Mouse (Mus musculus): ENCODE data around the gene Kcnq1. TPM values are rescaled to one million over a fixed set of nuclear protein-coding genes. Genes with fewer than 3 reads are reported as not detected.
A peak's percentile ranks its signal among the peaks of the same experiment; 100 is the strongest.

The Kcnq1 gene
- polyA plus RNA-seq, 3 experiments from 2014 or later, result 0.19 to 0.42 TPM; not detected in 1

DNA sequence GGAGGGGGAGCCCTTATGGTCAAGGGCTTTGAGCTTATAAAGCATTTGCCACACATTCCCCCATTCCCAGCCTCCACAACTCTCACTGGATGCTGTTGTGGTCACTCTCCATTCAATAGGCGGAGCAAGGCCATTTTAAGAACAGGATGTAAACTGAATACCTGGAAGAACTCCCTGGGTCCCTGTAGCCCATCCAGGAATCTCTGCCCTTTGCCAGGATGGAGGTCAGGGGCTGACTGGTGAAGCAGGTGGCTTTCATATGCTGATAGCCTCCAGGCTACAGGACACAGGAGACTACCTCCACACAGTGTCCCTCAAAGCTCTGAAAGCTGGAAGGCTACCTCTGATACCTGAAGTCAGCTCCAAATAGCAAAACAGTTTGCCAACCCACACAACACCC, 326.5 kb downstream of the Kcnq1 start:
- ATAC-seq, result no peak

DNA sequence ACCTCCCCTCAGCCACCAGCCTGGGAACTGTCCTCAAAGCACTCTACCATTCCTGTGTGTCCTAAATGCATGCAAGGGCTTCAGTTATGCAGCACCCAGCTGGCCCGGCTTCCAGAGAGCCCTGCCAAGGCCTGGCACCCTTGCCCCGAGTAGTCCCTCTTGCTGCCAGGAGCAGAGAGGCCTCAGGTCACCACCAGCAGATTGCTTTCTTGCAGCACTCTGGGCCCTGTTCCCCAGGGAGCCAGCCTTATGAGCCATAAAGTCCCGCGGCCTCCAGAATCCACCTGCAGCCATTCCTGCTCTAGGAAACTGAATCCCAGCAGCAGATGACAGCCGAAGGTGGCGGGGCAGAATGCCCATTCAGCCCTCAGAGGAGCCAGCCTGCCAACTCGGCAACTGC, 327.2 kb downstream of the Kcnq1 start:
- ATAC-seq, result no peak

DNA sequence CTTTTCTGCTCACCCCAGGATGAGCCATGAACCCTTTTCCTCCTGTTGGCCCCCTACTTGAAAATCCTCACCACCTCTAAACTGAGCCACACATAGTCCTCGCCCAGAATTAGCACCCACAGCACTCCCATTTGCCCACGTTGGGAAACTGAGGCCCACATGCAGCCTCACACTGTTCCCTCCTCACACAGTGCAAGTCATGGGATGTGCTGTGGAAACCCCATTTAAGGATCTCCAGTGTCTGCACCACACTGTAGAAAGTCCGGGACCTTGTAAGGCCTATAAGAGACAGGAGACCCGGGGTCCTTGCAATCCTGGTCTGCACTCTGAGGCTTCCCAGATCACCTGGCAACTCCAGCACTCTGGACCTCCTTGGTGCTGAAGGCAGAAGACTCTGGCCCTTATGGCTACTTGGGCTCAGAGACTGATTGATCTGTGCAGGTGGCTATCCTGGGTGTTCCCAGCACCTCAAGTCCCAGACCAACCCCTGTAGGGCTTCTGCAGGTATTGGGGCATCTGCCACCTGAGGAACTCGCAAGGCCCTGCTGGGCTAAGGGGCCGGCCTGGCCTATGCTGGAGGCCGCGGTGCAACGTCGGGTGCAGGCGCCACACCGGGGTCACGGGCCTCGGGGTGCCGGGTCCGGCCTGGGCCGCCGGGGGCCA, 331.2 kb downstream of the Kcnq1 start:
- ATAC-seq, result no peak

DNA sequence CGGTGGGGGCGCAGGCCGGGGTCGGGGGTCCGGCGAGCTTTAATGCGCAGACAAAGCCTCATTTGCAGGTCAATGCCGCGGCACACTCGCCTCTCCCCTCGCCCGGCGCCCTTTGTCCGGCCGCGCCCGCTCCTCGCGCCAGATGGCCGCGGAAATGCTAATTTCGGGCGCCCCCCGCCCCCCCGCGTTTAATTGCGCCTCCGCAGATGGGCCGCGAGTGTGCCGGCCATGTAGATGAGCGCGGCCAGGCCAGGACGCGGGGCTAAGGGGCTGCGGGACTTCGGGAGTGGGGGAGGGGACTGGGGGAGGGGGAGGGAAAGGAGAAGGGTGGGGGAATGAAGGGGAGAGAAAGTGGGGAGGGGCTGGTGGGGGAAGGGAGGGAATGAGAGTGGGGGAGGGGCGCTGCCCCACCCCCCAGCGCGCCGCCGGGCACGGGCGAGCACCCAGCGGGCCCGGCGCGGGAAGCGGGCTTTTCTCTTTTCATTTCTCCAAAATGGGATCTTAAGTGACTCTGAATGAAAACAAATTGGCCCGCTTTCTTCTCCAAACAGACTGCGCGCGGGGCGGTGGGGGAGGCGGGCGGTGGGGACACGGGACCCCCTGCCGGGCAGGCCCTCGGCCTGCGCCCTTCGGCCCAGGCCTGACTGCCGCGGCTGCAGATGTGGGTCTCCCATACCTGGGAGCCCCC, 331.9 kb downstream of the Kcnq1 start:
- no peak for ATAC-seq

DNA sequence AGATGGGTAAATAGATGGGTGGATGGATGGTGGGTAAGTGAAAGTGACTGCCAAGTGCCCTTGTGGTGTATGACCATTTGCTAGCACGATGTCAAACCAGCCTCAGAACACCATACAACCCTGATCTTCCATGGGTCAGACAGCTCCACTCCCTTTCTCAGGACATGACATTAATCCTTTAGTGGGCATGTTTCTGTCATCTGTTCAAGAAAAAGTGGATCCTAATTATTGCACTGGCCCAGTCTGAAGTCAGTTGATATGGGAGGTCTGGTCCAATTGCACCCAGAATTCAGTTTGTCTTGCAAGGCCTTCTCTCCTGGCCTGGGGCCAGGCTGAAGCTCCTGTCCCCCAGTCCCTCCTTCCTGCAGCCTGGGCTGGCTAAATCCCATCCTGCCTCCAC, 332.8 kb downstream of the Kcnq1 start:
- no peak for ATAC-seq

DNA sequence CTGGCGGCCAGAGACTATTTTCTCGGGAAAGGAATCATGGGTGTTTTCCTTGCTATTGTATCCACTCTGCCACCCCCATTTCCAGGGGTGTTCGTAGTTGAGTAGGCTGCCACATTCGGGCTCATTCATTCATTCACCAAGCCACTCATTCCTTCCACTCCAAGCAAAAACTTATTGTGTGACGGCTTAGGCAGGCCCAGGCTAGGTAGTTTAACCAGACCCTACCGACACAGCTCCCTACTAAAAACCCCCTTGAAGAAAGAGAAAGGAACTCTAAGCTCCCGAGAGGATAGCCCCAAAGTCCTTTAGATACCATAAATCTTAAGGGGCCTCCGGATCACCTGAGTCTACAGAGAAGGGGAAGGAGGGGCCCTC, 338.4 kb downstream of the Kcnq1 start:
- no peak for ATAC-seq

DNA sequence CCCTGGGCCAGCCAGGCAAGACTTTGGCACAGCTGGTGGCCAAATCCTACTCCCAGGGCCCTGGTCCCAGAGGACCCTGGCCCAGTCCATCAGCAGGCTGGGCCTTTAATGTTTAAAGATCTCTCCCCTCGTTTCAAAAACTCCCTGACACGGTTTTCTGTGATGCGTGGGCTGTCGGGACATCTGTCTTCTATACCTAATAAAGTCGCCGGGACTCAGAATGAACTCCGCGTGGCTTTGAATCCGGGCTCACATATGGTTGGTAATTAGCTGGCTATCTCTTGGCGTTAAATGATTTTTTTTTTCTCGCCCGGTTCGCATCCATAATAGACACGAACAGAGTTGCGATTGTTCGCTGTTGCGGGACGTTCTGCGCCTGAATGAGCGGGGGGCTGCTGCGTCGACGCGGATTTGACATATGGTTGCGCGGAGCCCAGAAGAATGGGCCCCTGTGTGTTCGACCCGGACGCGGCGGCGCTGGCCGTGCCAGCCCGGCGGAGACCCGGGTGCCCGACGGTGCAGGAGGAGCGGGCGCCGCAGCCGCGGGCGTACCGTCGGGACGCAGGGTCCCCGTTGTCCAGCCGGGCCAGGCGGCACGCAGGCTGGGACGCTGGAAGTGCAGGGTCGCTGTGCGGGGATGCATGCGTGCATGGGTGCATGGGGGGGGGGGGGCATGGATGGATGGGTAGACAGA, 338.9 kb downstream of the Kcnq1 start:
- no peak for ATAC-seq

DNA sequence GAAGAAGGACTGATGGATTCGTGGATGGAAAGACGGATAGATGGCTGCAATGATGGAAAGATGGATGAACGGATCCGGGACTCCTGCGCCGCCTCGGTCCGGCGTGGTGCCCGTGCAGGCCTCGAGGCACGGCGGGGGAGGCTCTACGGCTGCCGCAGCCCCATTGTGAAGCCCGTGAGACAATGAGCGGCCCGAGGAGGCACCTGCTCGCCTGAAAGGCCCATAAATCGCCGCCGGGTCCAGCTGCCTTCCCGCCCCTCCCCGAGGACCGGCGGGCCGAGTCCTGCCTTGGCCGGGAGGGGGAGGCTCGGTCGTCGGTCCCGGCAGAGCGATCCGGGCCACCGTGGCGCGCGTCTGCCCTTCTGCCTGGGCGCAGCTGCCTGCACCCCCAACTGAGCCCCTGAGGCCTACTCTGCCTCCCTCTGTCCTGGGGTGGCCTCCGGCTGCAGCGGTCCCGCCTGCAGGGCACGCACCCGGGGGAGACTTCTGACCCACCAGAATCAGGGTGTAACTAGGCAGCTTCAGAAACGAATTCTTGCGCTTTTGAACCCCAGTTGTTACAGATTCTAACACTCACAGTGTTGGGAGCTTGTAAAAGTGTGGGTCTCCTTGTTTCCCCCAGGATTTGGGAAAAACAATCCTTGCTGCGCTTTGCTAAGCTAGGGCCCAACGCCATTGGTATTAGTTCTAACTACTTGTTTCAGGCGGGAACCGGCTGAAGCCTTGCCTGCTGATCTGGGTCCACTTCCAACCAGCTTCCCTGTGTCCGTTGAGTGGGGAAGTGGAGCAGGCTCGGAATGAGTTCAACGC, 339.7 kb downstream of the Kcnq1 start:
- no peak for ATAC-seq

DNA sequence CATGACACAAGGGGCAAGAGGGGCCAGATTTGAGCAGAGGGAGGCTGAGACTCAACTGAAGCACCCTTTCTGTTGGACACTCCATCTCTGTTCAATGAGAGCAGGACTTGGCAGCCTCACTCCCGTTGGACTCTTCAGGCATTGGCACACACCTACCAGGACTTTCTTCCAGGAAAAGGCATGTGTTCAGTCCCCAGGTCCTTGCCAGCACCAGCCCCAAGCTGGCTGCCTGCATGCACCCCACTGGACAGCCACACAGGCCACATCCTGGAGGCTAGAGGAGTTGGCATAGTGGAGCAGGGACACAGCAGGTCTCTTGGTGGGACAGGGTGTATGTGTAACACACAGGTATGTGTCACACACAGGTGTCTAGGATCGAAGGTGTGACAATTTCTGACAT, 341.0 kb downstream of the Kcnq1 start:
- ATAC-seq, result no peak

DNA sequence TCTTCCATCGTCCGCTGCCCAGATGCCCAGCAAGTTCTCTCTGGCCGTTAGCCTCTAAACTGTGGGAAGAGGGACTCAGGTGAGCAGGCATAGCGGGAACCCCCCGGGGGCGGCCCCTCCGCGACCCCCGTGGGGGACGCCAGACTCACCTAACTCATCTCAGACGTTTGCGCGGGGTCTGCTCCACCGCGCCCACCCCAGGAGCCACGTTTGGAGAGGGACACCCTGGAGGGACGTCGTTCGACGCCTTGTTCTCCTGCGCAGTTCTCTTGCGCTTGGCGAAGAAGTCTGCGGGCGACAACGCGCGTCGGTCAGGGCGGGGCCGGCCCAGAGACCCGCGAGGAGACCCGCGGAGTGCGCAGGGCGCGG, 352.8 kb downstream of the Kcnq1 start:
- no peak for ATAC-seq

DNA sequence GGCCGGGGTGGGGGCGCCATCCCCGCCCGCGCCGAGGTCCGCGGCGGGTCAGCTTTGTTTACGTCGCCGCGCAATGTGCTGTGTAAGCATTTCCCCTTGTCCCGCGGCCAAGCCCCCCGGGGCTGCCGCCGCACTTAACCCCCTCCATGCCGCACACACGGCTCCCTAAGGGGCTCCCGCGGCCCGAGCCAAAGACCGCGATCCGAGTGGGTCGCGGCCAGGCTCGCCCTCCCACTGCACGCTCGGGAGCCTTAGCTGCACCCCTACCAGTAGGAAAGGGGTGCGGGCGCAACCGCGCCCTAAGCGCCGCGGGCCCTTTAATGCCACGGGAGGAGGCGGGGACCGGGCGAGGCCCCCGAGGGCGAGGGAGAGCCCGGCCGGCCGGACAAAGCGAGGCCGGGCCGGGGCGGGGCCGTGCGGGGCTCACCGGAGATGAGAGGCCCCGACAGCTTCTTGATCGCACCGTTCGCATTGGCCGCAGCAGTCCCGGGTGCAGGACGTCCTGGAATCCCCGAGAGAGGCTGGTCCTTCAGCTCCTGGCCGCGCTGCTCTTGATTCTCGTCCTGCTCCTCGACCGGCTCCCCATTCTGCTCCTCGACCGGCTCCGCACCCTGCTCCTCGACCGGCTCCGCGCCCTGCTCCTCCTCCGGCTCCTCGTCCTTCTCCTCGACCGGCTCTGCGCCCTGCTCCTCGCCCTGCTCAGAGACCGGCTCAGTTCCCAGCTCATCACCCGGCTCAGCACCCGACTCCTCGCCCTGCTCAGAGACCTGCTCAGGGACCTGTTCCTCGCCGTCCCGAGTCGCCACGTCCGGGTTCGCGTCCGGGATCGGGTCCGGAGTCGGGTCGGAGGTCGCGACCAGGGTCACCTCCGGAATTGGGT, 353.4 kb downstream of the Kcnq1 start:
- ATAC-seq, result no peak

DNA sequence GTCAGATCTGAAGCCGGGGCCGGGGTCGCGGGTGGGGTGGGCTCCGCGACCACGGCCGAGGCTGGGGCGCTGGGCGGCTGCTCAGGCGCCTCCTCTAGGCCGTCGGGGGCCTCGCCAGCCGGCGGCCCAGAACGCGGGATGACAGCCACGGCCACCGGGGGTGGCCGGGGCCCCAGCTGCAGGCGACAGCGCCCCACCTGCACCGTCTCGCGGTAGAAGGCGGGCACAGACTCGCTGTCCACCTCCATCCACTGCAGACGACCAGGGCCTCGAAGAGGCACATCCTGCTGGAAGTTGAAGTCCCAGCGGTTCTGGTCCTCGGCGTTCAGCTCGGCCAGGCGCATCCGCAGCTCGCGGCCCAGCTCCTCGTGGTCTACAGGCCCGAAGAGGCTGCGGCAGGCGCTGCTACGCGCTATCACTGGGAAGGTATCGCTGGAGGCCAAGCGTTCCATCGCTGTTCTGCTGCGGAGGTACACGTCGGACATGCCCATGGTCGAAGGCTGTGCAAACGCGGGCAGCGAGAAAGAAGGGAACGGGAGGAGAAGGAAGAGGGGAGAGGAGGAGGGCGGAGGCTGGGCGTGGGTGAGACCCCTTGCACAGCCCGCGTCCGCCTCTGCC, 354.2 kb downstream of the Kcnq1 start:
- ATAC-seq, result no peak

DNA sequence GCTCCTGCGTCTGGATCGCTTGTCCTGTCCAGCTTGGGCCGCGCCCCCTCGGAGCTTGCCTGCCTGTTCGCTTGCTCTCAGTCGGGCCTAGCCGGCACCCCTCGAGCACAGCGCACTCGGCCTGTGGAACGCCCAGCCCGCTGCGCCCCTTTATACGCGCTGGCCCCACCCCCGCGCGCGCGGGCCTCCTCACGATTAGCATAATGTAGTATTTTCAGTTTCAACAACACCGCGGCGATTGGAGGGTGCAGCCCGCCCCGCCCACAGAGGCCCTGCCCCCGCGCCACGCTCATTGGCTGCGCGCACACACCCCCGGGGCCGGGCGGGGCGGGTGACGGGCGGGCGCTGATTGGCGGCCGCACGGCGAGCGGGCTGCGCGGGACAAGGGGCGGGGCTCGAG, 354.7 kb downstream of the Kcnq1 start, which contains the start of gene Cdkn1c:
Gene Cdkn1c, minus strand, starts transcription at position 177 of the 400 bp plus-strand sequence.
- peak; percentile 83 for ATAC-seq

DNA sequence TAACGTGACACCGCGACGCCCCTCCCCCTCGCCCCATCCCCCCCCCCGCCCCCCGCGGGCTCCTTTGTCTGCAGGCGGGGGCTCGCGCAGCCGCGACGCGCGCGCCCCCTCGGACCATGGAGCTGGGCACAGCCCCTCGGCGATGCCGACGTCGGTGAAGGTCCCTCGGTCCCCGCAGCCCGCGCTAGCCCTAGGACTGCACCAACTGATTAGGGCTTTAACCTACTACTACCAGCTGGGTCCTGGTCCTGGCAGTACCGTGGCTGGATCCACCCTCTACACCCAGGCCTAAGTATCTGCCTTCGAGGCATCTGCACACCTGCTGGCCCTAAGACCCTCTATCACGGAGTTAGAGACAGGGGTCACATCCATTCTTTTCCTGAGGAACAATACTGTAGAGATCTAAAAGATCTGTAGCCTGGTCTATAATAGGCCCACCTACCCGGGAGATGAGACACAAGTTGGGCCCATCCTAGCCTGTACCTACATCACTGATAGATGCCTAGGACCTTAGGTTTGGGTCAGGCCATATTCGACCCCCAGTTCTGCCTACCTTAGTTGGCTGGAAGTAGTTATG, 355.2 kb downstream of the Kcnq1 start:
- ATAC-seq, result no peak

DNA sequence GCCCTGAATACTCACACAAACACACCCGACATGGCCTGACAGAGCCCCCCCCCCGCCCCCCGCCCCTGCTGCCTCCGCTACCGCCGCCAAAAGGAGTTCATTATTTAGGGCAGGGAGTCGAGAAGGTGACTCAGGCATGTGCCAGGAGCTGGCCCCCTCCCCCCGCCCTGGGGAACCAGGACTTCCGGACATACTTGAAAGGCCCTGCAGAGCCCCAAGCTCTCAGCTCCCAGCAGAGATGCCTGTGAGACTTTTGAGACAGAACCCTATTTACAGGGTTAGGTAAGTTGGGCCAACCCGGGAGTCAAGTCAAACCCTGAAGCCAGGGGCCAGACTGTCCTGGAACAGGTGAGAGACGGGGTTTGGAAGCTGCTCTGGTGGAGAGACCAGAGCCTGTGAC, 355.8 kb downstream of the Kcnq1 start:
- no peak for ATAC-seq

DNA sequence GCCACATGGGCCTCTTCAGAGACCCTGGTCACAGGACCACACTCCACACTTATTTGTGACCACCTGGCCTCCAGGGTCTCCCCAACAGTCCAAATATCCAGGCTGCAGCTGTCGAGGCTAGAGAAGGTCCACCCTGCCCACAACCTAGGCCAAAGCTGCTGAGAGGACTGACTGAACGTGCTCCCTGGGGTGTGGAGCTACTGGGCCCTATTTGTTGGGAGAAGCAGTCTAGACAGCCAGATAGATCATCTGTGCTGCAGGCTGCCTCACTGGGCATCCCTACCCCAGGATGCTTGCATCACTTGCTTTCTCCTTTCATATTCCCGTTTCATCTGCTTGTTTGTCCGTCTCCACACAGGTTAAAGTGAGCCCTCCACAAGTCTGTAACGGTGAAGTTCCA, 356.4 kb downstream of the Kcnq1 start:
- ATAC-seq, result no peak

DNA sequence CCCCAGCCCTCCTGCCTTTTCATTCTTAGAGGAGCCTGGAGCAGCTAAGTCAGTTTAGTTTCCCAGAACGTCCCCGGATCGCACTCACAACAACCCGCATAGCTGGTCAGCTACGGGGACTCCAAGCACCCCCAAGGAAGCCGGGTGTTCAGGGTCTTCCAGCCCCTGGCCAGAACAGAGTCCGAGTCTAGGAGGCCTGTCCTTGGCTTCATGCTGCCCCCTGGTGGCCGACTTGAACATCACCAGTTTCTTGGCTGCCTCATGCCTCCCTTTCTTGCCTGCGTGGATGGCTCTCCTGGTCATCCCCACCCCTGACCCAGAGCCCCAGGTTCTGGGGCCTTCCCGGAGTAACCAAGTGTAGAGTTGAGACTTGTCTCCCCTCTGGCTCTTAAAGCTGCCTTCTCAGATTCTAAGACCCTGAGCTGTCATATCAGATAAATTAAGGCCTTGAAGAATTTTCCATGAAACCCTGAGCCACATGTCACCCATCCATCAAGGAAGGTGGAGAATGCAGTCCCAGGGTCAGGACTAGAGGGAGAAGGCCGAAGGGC, 357.8 kb downstream of the Kcnq1 start:
- ATAC-seq, result no peak

DNA sequence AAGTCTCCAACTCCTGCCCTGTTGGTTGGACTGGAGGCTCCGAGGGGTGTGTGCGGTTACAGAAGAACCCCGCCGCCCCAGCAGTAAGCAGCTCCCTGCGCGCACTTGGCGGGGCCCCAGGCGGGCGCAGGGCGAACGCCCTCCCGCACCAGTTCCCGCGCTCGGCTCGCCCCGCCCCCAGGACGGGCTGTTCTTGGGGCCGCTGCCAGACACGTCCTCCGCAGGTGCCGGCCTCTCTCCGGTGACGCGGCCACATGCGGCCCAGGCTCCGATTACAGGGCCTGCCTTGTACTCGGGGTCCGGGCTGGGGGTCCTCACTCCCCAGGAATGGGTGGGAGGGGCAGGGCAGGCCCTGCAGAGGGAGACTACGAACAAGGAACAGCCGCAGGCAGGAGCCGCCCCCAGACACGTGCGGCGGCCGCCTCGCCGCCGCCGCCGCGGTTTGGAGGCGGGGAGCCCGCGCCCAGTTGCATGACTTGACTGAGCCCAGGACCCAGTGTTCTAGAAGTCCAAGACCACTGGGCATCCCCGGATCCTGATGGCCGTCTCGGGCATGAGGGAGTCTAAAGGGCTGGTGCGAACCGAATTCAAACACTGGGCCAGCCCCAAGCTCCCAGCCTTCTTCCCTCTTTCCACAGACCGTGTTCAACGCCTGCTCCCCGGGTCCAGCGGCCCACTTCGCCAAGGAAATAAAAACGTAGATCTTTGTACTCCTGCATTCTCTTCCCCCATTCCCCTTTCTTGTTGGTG, 358.8 kb downstream of the Kcnq1 start:
- no peak for ATAC-seq

DNA sequence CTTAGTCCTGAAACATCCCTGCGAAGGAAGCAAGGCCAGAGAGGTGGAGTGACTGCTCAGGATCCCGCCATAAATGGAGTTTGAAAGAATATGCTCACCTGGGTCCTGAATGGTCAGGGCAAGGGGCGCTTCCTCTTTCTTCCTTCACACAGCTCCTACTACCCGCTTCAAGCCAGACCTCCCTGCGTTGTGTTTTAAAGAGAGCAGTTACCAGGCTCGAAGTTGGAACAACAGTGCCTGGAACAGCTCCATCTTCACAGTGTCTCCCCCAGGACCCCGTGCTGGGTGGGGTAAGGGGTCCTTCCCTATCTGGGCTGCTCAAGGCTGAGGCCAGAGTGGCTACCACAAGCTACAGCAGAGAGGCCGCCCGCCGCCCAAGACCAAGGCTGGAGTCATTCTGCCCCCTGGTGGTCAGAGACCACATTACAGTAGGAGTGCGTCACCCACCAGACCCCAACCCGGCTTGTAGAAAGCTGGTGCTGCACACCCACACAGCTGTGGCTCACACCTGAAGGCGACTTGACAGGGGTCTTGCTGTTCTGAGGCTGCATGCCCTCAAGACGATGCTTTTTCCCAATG, 360.0 kb downstream of the Kcnq1 start:
- peak; percentile 51 for ATAC-seq

DNA sequence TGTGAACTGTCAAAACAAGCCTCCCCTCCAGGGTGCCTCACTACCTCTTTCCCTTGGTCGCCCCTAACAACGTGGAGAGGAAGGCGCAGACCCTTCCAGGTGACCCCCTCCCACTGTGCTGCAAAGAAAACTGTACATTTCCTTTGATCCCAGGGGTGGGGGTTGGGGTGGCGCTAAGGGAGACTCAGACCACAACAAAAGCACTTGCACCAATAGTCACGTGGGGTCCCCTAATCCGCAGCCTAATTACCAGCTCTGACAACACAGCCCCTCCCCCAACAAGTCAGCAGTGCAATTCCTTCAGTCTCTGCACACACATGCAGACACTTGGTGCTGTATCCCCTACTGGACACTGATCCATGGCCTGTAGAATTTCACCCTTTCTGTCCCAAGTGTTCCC, 361.6 kb downstream of the Kcnq1 start:
- ATAC-seq, result no peak
